Mouse (Mus musculus): ENCODE results near the gene Adprhl1. TPM values are rescaled to one million over a fixed set of nuclear protein-coding genes. Genes with fewer than 3 reads are reported as not detected.

The Adprhl1 gene
- total and polyA plus RNA-seq, 2 experiments from 2014 or later = 0.67 TPM; not detected in 1

GRCm38 (mm10) chr8:13205311-13205710 is 48.7 kb downstream of the Adprhl1 start:
- Histone ChIP-seq H3K4me2 (ENCODE audit: low read depth) (no peak overlapping the region), H3K27me3 (ENCODE audit: insufficient read depth, low read length) (peaks cover 14% of the 10 kb centered on the region; the same call in 1 of the 2 replicates), H3K4me3 (ENCODE audit: low read depth, low read length) (no peak overlapping the region), H3K9ac (no peak overlapping the region), H3K36me3 (ENCODE audit: insufficient read depth) (no peaks in the 10 kb centered on the region), H3K9me3 (ENCODE audit: low read length) (no peaks in the 10 kb centered on the region), H3K27ac (ENCODE audit: low read depth, low read length) (no peak overlapping the region), H3K4me1 (ENCODE audit: insufficient read depth) (no peaks in the 10 kb centered on the region)
- TF ChIP-seq CTCF (IDR thresholded peaks at IDR 0.05; ENCODE audit: low read depth) = no peak
- DNase-seq (no peak), ATAC-seq (no peak)
- 78% methylated on average over 5 of the region's 5 CpGs for WGBS

- H3K27me3 ChIP-seq (ENCODE audit: insufficient read depth, low read length) = peaks cover 14% of the 10 kb centered on the region; the same call in 1 of the 2 replicates
- H3K9me3 ChIP-seq (ENCODE audit: low read length) = no peaks in the 10 kb centered on the region
- H3K4me3 ChIP-seq (ENCODE audit: low read depth, low read length) = no peak overlapping the region
- no peaks in the 10 kb centered on the region for H3K36me3 ChIP-seq (ENCODE audit: insufficient read depth)
- TF ChIP-seq CTCF (IDR thresholded peaks at IDR 0.05; ENCODE audit: low read depth) = no peak
- H3K27ac ChIP-seq (ENCODE audit: low read depth, low read length) = no peak overlapping the region
- DNase-seq (no peak), ATAC-seq (no peak)
- no peak overlapping the region for H3K4me2 ChIP-seq (ENCODE audit: low read depth)
- no peaks in the 10 kb centered on the region for H3K4me1 ChIP-seq (ENCODE audit: insufficient read depth)
- WGBS = 74% methylated on average over 12 of the region's 12 CpGs
- H3K9ac ChIP-seq = no peak overlapping the region
These were observed 49.4 kb downstream of the Adprhl1 start for GRCm38 (mm10) chr8:13204371-13205140.

- ATAC-seq (no peak), DNase-seq (no peak)
- peak; percentile 39; the same call in 1 of the 2 replicates for TF ChIP-seq CTCF (IDR thresholded peaks at IDR 0.05; ENCODE audit: low read depth)
- Histone ChIP-seq H3K4me3 (ENCODE audit: low read depth, low read length) (no peak overlapping the region), H3K36me3 (ENCODE audit: insufficient read depth) (no peaks in the 10 kb centered on the region), H3K9ac (no peak overlapping the region), H3K4me2 (ENCODE audit: low read depth) (no peak overlapping the region), H3K27me3 (ENCODE audit: insufficient read depth, low read length) (peaks cover 14% of the 10 kb centered on the region; the same call in 1 of the 2 replicates), H3K9me3 (ENCODE audit: low read length) (no peaks in the 10 kb centered on the region), H3K4me1 (ENCODE audit: insufficient read depth) (no peaks in the 10 kb centered on the region), H3K27ac (ENCODE audit: low read depth, low read length) (no peak overlapping the region)
- 65% methylated on average over 1 of the region's 1 CpGs for WGBS
These were observed 50.5 kb downstream of the Adprhl1 start for GRCm38 (mm10) chr8:13203472-13203871.

DNA sequence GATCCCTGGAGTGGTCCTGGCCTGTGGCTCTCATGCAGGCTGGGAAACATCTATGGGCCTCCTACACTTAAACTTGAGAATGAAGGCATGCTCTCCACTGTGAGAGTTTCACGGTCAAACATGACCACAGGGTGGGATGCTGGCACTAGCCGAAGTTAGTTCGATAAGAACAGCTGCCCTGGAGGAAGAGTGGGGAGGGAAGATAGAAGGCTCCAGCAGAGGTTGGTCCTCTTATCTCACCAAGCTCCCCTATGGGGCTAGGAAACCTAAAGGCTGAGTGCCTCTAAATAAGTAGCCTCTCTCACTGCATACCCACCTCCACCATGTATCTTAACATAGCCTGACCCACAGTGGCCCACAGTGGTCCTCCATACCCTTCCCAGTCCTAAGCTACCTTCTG is 51.2 kb downstream of the Adprhl1 start:
- no peak for ATAC-seq
- no peak overlapping the region for H3K4me2 ChIP-seq (ENCODE audit: low read depth)
- H3K9ac ChIP-seq = no peak overlapping the region
- no peak overlapping the region for H3K27ac ChIP-seq (ENCODE audit: low read depth, low read length)
- H3K36me3 ChIP-seq (ENCODE audit: insufficient read depth) = no peaks in the 10 kb centered on the region
- TF ChIP-seq CTCF (IDR thresholded peaks at IDR 0.05; ENCODE audit: low read depth) = no peak
- H3K4me3 ChIP-seq (ENCODE audit: low read depth, low read length) = no peak overlapping the region
- 88% methylated on average over 3 of the region's 3 CpGs for WGBS
- H3K9me3 ChIP-seq (ENCODE audit: low read length) = no peaks in the 10 kb centered on the region
- H3K27me3 ChIP-seq (ENCODE audit: insufficient read depth, low read length) = peaks cover 14% of the 10 kb centered on the region; the same call in 1 of the 2 replicates
- no peak for DNase-seq
- H3K4me1 ChIP-seq (ENCODE audit: insufficient read depth) = no peaks in the 10 kb centered on the region

DNA sequence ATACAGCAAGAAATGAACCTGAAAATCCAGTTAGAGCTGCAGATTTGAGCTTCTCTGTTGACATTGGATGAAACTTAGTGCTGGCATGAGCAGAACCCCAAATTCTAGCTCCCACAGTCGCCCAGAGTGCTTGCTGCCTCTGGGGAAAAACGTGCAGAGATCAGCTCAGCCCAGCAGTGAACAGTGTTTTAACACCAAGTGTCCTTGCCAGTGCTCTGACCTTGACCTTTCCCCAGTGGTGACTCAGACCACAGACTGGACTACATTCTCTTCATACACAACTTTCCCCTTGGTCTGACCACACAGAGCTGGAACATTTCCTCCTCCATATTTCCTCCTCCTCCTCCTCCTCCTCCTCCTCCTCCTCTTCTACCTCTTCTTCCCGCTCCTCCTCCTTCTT is 51.9 kb downstream of the Adprhl1 start:
- Histone ChIP-seq H3K9me3 (ENCODE audit: low read length) (no peaks in the 10 kb centered on the region), H3K27me3 (ENCODE audit: insufficient read depth, low read length) (peaks cover 14% of the 10 kb centered on the region; the same call in 1 of the 2 replicates), H3K4me3 (ENCODE audit: low read depth, low read length) (no peak overlapping the region), H3K36me3 (ENCODE audit: insufficient read depth) (no peaks in the 10 kb centered on the region), H3K9ac (no peak overlapping the region), H3K27ac (ENCODE audit: low read depth, low read length) (no peak overlapping the region), H3K4me2 (ENCODE audit: low read depth) (no peak overlapping the region), H3K4me1 (ENCODE audit: insufficient read depth) (no peaks in the 10 kb centered on the region)
- DNase-seq = no peak
- ATAC-seq = no peak
- TF ChIP-seq CTCF (IDR thresholded peaks at IDR 0.05; ENCODE audit: low read depth) = no peak
- WGBS = 59% methylated on average over 3 of the region's 3 CpGs

- no peak for TF ChIP-seq CTCF (IDR thresholded peaks at IDR 0.05; ENCODE audit: low read depth)
- no peaks in the 10 kb centered on the region for H3K36me3 ChIP-seq (ENCODE audit: insufficient read depth)
- peak overlapping the region; percentile 66; the same call in 1 of the 2 replicates for H3K9ac ChIP-seq
- DNase-seq (no peak), ATAC-seq (no peak)
- no peaks in the 10 kb centered on the region for H3K9me3 ChIP-seq (ENCODE audit: low read length)
- H3K4me2 ChIP-seq (ENCODE audit: low read depth) = peak overlapping the region; percentile 91
- no peaks in the 10 kb centered on the region for H3K4me1 ChIP-seq (ENCODE audit: insufficient read depth)
- H3K27ac ChIP-seq (ENCODE audit: low read depth, low read length) = no peak overlapping the region
- 1% methylated on average over 18 of the region's 18 CpGs for WGBS
- H3K4me3 ChIP-seq (ENCODE audit: low read depth, low read length) = peak overlapping the region; percentile 83
- peaks cover 14% of the 10 kb centered on the region; the same call in 1 of the 2 replicates for H3K27me3 ChIP-seq (ENCODE audit: insufficient read depth, low read length)
These were observed 53.0 kb downstream of the Adprhl1 start for GRCm38 (mm10) chr8:13201013-13201334.

- H3K4me3 ChIP-seq (ENCODE audit: low read depth, low read length) = peak within 1 kb of the TSS; percentile 83
- no peaks in the 10 kb centered on the region for H3K9me3 ChIP-seq (ENCODE audit: low read length)
- ATAC-seq (peak; percentile 69), DNase-seq (peak; percentile 53)
- peak within 1 kb of the TSS; percentile 91 for H3K4me2 ChIP-seq (ENCODE audit: low read depth)
- H3K4me1 ChIP-seq (ENCODE audit: insufficient read depth) = no peaks in the 10 kb centered on the region
- no peaks in the 10 kb centered on the region for H3K36me3 ChIP-seq (ENCODE audit: insufficient read depth)
- no peak for TF ChIP-seq CTCF (IDR thresholded peaks at IDR 0.05; ENCODE audit: low read depth)
- WGBS = 4% methylated on average over 56 of the region's 58 CpGs
- peaks cover 14% of the 10 kb centered on the region; the same call in 1 of the 2 replicates for H3K27me3 ChIP-seq (ENCODE audit: insufficient read depth, low read length)
- H3K9ac ChIP-seq = peak within 1 kb of the TSS; percentile 66
- H3K27ac ChIP-seq (ENCODE audit: low read depth, low read length) = no peak within 1 kb of the TSS
These were observed 53.5 kb downstream of the Adprhl1 start, which contains the start of gene Grtp1 for GRCm38 (mm10) chr8:13200301-13201012. Gene Grtp1 (minus strand): TSS chr8:13200620.
